Mouse (Mus musculus): ENCODE measurements around the gene Tenm2.

GRCm38 (mm10) chr11:37227404-37227803 is 8.4 kb downstream of the Tenm2 start:
- TF ChIP-seq GATA1 (IDR thresholded peaks at IDR 0.05; ENCODE audit: borderline replicate concordance, low read length) = no peak
- no peak for TF ChIP-seq FLI1 (IDR thresholded peaks at IDR 0.05; ENCODE audit: low read length)
